In the genomic region with DNA sequence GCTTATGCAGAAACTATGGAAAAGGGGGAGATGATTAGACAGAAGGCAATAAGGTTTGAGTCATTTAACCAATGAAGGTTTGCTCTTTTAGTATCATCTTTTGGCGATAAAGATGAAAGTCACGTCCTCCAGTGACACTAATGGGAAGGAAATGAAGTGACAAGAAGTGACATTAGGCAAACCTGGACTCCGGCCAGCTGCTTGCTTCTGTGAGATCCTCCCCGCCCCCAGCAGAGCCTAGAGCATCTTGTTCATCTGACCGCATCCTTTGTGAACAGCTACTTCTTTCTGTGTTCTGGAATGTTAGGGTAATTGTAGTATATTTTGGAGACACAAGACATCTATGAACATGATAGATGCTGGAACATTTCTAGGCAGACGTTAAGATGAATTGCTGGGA, we compare ENCODE assay signal across 21 mouse cellular contexts.
A peak's percentile ranks its signal among the peaks of the same experiment; 100 is the strongest.
DNase-seq lines count a peak whose midpoint lies in the region; ATAC-seq and TF ChIP-seq lines count a peak whose summit lies in the region.
"Had no signal": no experiment of that assay in that cellular context is flagged by ENCODE, and none has a peak within 500 bp of the region (broad histone marks: within the 10 kb centered on the region; RNA-seq: fewer than 3 reads in every experiment).

No protein-coding gene starts in this region.

- no peak overlapping the region for H3K9ac ChIP-seq in midbrain, postnatal 0 days (replicated peaks; ENCODE audit: low read length, poor library complexity, severe bottlenecking)
- no peak overlapping the region for H3K9ac ChIP-seq in midbrain, embryonic 16.5 days (ENCODE audit: low read depth, low read length)
- H3K9ac ChIP-seq: embryonic facial prominence, embryonic 12.5 days; forebrain, embryonic 15.5 days; heart, embryonic 15.5 days; hindbrain, embryonic 13.5 days had no signal

- H3K4me3 ChIP-seq in midbrain, postnatal 0 days (ENCODE audit: low read depth, low read length) = no peak overlapping the region
- H3K4me3 ChIP-seq in midbrain, embryonic 16.5 days (ENCODE audit: low read depth, low read length) = no peak overlapping the region
- H3K4me3 ChIP-seq: embryonic facial prominence, embryonic 12.5 days; forebrain, embryonic 15.5 days; heart, adult 2 months; heart, embryonic 15.5 days; hindbrain, embryonic 13.5 days had no signal

- ATAC-seq in midbrain, postnatal 0 days (ENCODE audit: low FRiP score) = no peak
- no peak for ATAC-seq in midbrain, embryonic 16.5 days
- ATAC-seq: forebrain, embryonic 15.5 days; hindbrain, postnatal 0 days had no signal

- H3K27ac ChIP-seq in midbrain, postnatal 0 days (ENCODE audit: low read depth, low read length) = no peak overlapping the region
- H3K27ac ChIP-seq in midbrain, embryonic 16.5 days (ENCODE audit: low read length) = no peak overlapping the region
- H3K27ac ChIP-seq: embryonic facial prominence, embryonic 12.5 days; forebrain, embryonic 15.5 days; heart, adult 2 months; heart, embryonic 15.5 days; hindbrain, embryonic 13.5 days; hindbrain, postnatal 0 days had no signal

- no peak for TF ChIP-seq CTCF in midbrain, postnatal 0 days (IDR thresholded peaks at IDR 0.05)

- H3K27me3 ChIP-seq in midbrain, postnatal 0 days (ENCODE audit: insufficient read depth, low read length) = no peaks in the 10 kb centered on the region
- no peaks in the 10 kb centered on the region for H3K27me3 ChIP-seq in midbrain, embryonic 16.5 days (ENCODE audit: control insufficient read depth, insufficient read depth, low read depth, low read length)
- H3K27me3 ChIP-seq: embryonic facial prominence, embryonic 12.5 days; forebrain, embryonic 15.5 days; heart, embryonic 15.5 days; hindbrain, embryonic 13.5 days had no signal

- H3K36me3 ChIP-seq in midbrain, postnatal 0 days (ENCODE audit: insufficient read depth, low read length) = no peaks in the 10 kb centered on the region
- H3K36me3 ChIP-seq in midbrain, embryonic 16.5 days (ENCODE audit: control insufficient read depth, insufficient read depth, low read length) = no peaks in the 10 kb centered on the region
- H3K36me3 ChIP-seq: embryonic facial prominence, embryonic 12.5 days; forebrain, embryonic 15.5 days; heart, embryonic 15.5 days; hindbrain, embryonic 13.5 days had no signal

- peak; percentile 15 for DNase-seq in heart, adult 11 months
- no peak for DNase-seq in heart, adult 18-20 months
- DNase-seq in kidney, postnatal 4 days = peak; percentile 47 to 59
- DNase-seq in kidney, adult 18-20 months = no peak
- DNase-seq in midbrain, postnatal 0 days (ENCODE audit: low spot score) = peak; percentile 29
- DNase-seq in Muller cell, postnatal 12 days (ENCODE audit: inconsistent ontology term) = peak; percentile 17
- DNase-seq in adrenal gland, postnatal 4 days (ENCODE audit: low spot score in 2 of 2) = no peak
- DNase-seq: adrenal gland, adult 8-10 months; adrenal gland, postnatal 36 days; cerebellum, adult 11-12 months; cerebellum, adult 9-10 months; gastrocnemius, postnatal 36 days; heart, adult 2 months; heart, postnatal 14 days had no signal

- no peaks in the 10 kb centered on the region for H3K9me3 ChIP-seq in midbrain, postnatal 0 days (ENCODE audit: low read length)
- no peaks in the 10 kb centered on the region for H3K9me3 ChIP-seq in midbrain, embryonic 16.5 days (replicated peaks; ENCODE audit: control insufficient read depth, low read length, poor library complexity, severe bottlenecking)
- H3K9me3 ChIP-seq: embryonic facial prominence, embryonic 12.5 days; forebrain, embryonic 15.5 days; heart, embryonic 15.5 days; hindbrain, embryonic 13.5 days had no signal

- no peaks in the 10 kb centered on the region for H3K4me1 ChIP-seq in midbrain, postnatal 0 days (ENCODE audit: insufficient read depth, low read length)
- H3K4me1 ChIP-seq in midbrain, embryonic 16.5 days (ENCODE audit: control insufficient read depth, insufficient read depth, low read length) = no peaks in the 10 kb centered on the region
- H3K4me1 ChIP-seq: embryonic facial prominence, embryonic 12.5 days; forebrain, embryonic 15.5 days; heart, embryonic 15.5 days; hindbrain, embryonic 13.5 days had no signal

- H3K4me2 ChIP-seq in midbrain, postnatal 0 days (ENCODE audit: low read depth, low read length, poor library complexity, severe bottlenecking) = no peak overlapping the region
- no peak overlapping the region for H3K4me2 ChIP-seq in midbrain, embryonic 16.5 days (ENCODE audit: low read length)
- H3K4me2 ChIP-seq: embryonic facial prominence, embryonic 12.5 days; forebrain, embryonic 15.5 days; heart, embryonic 11.5 days; heart, embryonic 15.5 days; hindbrain, embryonic 13.5 days had no signal

- WGBS in midbrain, postnatal 0 days = 78% methylated on average over 6 of the region's 6 CpGs
- 83% methylated on average over 6 of the region's 6 CpGs for WGBS in midbrain, embryonic 16.5 days

Comparison
In these comparisons a context has a peak if more than half of its experiments do, and no peak if none do; other contexts are left out.
1. DNase-seq: peak in heart, adult 11 months (single experiment), kidney, postnatal 4 days (2 of 2), midbrain, postnatal 0 days (single experiment) and Muller cell, postnatal 12 days (single experiment); none in heart, adult 18-20 months (0 of 2), kidney, adult 18-20 months (single experiment) and adrenal gland, postnatal 4 days (0 of 2).